Mouse (Mus musculus): ENCODE results near the gene Nqo2. TPM values are rescaled to one million over a fixed set of nuclear protein-coding genes. Genes with fewer than 3 reads are reported as not detected.
"Not testable (repeated sequence)": the region's sequence is repeated elsewhere in the genome, so short reads cannot be mapped to it uniquely, and the experiment has no call there.

Nqo2 gene
- total RNA-seq, 1 experiment: 12.2 TPM

- no peaks in the 10 kb centered on the region for H3K9me3 ChIP-seq (ENCODE audit: control insufficient read depth, insufficient read depth, low read depth, low read length)
- H3K9ac ChIP-seq (ENCODE audit: insufficient read depth, low read depth, low read length, poor library complexity, severe bottlenecking): no peak overlapping the region
- H3K27ac ChIP-seq (ENCODE audit: insufficient read depth, low read depth, low read length, poor library complexity, severe bottlenecking): no peak overlapping the region
- DNase-seq (ENCODE audit: low read depth, low spot score): no peak
- H3K4me3 ChIP-seq (ENCODE audit: insufficient read depth in 1 of 2, low read depth in 1 of 2, low read length in 2 of 2, poor library complexity in 1 of 2, severe bottlenecking in 1 of 2): no peak overlapping the region
- peaks cover 3% of the 10 kb centered on the region for H3K36me3 ChIP-seq (ENCODE audit: control insufficient read depth, insufficient read depth, low read length, poor library complexity, severe bottlenecking)
- no peaks in the 10 kb centered on the region; a peak in 1 of 4 replicates for H3K4me1 ChIP-seq (ENCODE audit: control insufficient read depth in 2 of 2, insufficient read depth in 2 of 2, low read length in 2 of 2, poor library complexity in 1 of 2)
- in situ Hi-C loops (cut with MboI; ENCODE audit: low sequenced_read_pairs in 2 of 2, unreplicated experiment in 2 of 2): no loop called here
- TF ChIP-seq MAFK (IDR thresholded peaks at IDR 0.05; ENCODE audit: insufficient read depth, low read depth, low read length) (no peak), CHD2 (IDR thresholded peaks at IDR 0.05; ENCODE audit: low read depth, low read length) (no peak), HCFC1 (IDR thresholded peaks at IDR 0.05; ENCODE audit: borderline replicate concordance, insufficient read depth, low read length) (no peak), ZNF384 (IDR thresholded peaks at IDR 0.05; ENCODE audit: low read depth, low read length) (no peak), ZC3H11A (IDR thresholded peaks at IDR 0.05; ENCODE audit: borderline replicate concordance, low read depth, low read length) (no peak)
These were observed 33.6 kb upstream of the Nqo2 start for GRCm38 (mm10) chr13:33930912-33931311.

DNA sequence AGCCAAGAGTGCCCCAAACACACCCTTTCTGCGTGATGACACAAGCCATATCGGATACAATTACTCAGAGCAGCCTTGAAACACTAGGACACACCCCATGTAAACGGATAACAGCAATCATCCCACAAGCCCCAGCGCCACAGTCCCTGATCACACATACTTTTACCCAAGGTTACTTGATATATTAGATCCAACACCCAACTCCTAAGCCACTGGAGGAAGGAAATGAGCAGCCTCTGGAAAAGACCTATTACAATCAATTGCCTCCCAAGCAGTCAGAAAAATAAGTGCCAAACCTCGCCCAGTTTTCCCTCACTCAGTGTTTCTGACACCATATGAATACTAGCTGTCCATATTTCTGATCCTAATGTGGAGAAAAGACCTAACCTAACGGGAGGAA, 29.7 kb upstream of the Nqo2 start:
- DNase-seq (ENCODE audit: low read depth, low spot score): no peak
- H3K9ac ChIP-seq (ENCODE audit: insufficient read depth, low read depth, low read length, poor library complexity, severe bottlenecking): no peak overlapping the region
- in situ Hi-C loops (cut with MboI; ENCODE audit: low sequenced_read_pairs in 2 of 2, unreplicated experiment in 2 of 2): no loop called here
- TF ChIP-seq HCFC1 (IDR thresholded peaks at IDR 0.05; ENCODE audit: borderline replicate concordance, insufficient read depth, low read length) (no peak), MAFK (IDR thresholded peaks at IDR 0.05; ENCODE audit: insufficient read depth, low read depth, low read length) (no peak)
- H3K9me3 ChIP-seq (ENCODE audit: control insufficient read depth, insufficient read depth, low read depth, low read length): no peaks in the 10 kb centered on the region
- no peaks in the 10 kb centered on the region; a peak in 1 of 4 replicates for H3K4me1 ChIP-seq (ENCODE audit: control insufficient read depth in 2 of 2, insufficient read depth in 2 of 2, low read length in 2 of 2, poor library complexity in 1 of 2)
- H3K27ac ChIP-seq (ENCODE audit: insufficient read depth, low read depth, low read length, poor library complexity, severe bottlenecking): no peak overlapping the region
- H3K4me3 ChIP-seq (ENCODE audit: insufficient read depth in 1 of 2, low read depth in 1 of 2, low read length in 2 of 2, poor library complexity in 1 of 2, severe bottlenecking in 1 of 2): peak overlapping the region in 1 of 2 experiments; percentile 77; a peak in 3 of 4 replicates
- peaks cover 3% of the 10 kb centered on the region; the same call in 1 of the 2 replicates for H3K36me3 ChIP-seq (ENCODE audit: control insufficient read depth, insufficient read depth, low read length, poor library complexity, severe bottlenecking)

GRCm38 (mm10) chr13:33935465-33936181, 28.9 kb upstream of the Nqo2 start:
- Histone ChIP-seq H3K9me3 (ENCODE audit: control insufficient read depth, insufficient read depth, low read depth, low read length) (no peaks in the 10 kb centered on the region), H3K27ac (ENCODE audit: insufficient read depth, low read depth, low read length, poor library complexity, severe bottlenecking) (peak overlapping the region; percentile 72; the same call in 1 of the 2 replicates), H3K9ac (ENCODE audit: insufficient read depth, low read depth, low read length, poor library complexity, severe bottlenecking) (peak overlapping the region; percentile 97), H3K4me3 (ENCODE audit: insufficient read depth in 1 of 2, low read depth in 1 of 2, low read length in 2 of 2, poor library complexity in 1 of 2, severe bottlenecking in 1 of 2) (peak overlapping the region; percentile 77 to 94), H3K4me1 (ENCODE audit: control insufficient read depth in 2 of 2, insufficient read depth in 2 of 2, low read length in 2 of 2, poor library complexity in 1 of 2) (no peaks in the 10 kb centered on the region; a peak in 1 of 4 replicates), H3K36me3 (ENCODE audit: control insufficient read depth, insufficient read depth, low read length, poor library complexity, severe bottlenecking) (no peaks in the 10 kb centered on the region)
- TF ChIP-seq ZNF384 (IDR thresholded peaks at IDR 0.05; ENCODE audit: low read depth, low read length) (no peak), MAFK (IDR thresholded peaks at IDR 0.05; ENCODE audit: insufficient read depth, low read depth, low read length) (no peak), CHD2 (IDR thresholded peaks at IDR 0.05; ENCODE audit: low read depth, low read length) (no peak)
- DNase-seq (ENCODE audit: low read depth, low spot score): peak; percentile 56
- in situ Hi-C loops (cut with MboI; ENCODE audit: low sequenced_read_pairs in 2 of 2, unreplicated experiment in 2 of 2): no loop called here

DNA sequence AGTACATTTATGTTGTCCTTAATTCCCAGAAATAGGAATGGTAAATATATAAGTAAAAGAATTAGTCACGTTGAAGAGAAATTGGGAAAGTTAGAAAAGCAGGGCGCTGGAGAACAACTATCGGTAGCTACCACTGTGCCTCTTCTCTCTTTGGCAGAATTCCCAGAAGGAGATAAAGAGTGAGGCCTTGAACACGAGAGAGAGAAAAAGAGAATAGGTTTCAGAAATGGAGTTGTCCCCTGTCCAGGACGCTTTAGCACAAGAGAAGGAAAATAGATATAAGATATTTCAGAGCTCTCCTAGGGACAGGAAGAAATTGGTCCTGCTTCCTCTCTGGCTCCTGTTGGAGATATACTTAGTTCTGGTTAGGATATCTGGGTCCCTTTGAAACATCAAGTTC, 27.3 kb upstream of the Nqo2 start:
- no peak overlapping the region for H3K4me3 ChIP-seq (ENCODE audit: insufficient read depth in 1 of 2, low read depth in 1 of 2, low read length in 2 of 2, poor library complexity in 1 of 2, severe bottlenecking in 1 of 2)
- in situ Hi-C loops (cut with MboI; ENCODE audit: low sequenced_read_pairs in 2 of 2, unreplicated experiment in 2 of 2): no loop called here
- DNase-seq (ENCODE audit: low read depth, low spot score): no peak
- H3K27ac ChIP-seq (ENCODE audit: insufficient read depth, low read depth, low read length, poor library complexity, severe bottlenecking): no peak overlapping the region
- H3K36me3 ChIP-seq (ENCODE audit: control insufficient read depth, insufficient read depth, low read length, poor library complexity, severe bottlenecking): no peaks in the 10 kb centered on the region
- no peak overlapping the region for H3K9ac ChIP-seq (ENCODE audit: insufficient read depth, low read depth, low read length, poor library complexity, severe bottlenecking)
- no peak for TF ChIP-seq ZNF384 (IDR thresholded peaks at IDR 0.05; ENCODE audit: low read depth, low read length)
- TF ChIP-seq HCFC1 (IDR thresholded peaks at IDR 0.05; ENCODE audit: borderline replicate concordance, insufficient read depth, low read length): no peak
- no peak for TF ChIP-seq CHD2 (IDR thresholded peaks at IDR 0.05; ENCODE audit: low read depth, low read length)
- no peak for TF ChIP-seq MAFK (IDR thresholded peaks at IDR 0.05; ENCODE audit: insufficient read depth, low read depth, low read length)
- TF ChIP-seq ZC3H11A (IDR thresholded peaks at IDR 0.05; ENCODE audit: borderline replicate concordance, low read depth, low read length): no peak
- no peaks in the 10 kb centered on the region; a peak in 1 of 4 replicates for H3K4me1 ChIP-seq (ENCODE audit: control insufficient read depth in 2 of 2, insufficient read depth in 2 of 2, low read length in 2 of 2, poor library complexity in 1 of 2)
- H3K9me3 ChIP-seq (ENCODE audit: control insufficient read depth, insufficient read depth, low read depth, low read length): no peaks in the 10 kb centered on the region

- H3K36me3 ChIP-seq (ENCODE audit: control insufficient read depth, insufficient read depth, low read length, poor library complexity, severe bottlenecking); H3K4me3 ChIP-seq (ENCODE audit: insufficient read depth in 1 of 2, low read depth in 1 of 2, low read length in 2 of 2, poor library complexity in 1 of 2, severe bottlenecking in 1 of 2); H3K4me1 ChIP-seq (ENCODE audit: control insufficient read depth in 2 of 2, insufficient read depth in 2 of 2, low read length in 2 of 2, poor library complexity in 1 of 2); H3K9ac ChIP-seq (ENCODE audit: insufficient read depth, low read depth, low read length, poor library complexity, severe bottlenecking); DNase-seq (ENCODE audit: low read depth, low spot score); in situ Hi-C loops (cut with MboI; ENCODE audit: low sequenced_read_pairs in 2 of 2, unreplicated experiment in 2 of 2); H3K9me3 ChIP-seq (ENCODE audit: control insufficient read depth, insufficient read depth, low read depth, low read length); H3K27ac ChIP-seq (ENCODE audit: insufficient read depth, low read depth, low read length, poor library complexity, severe bottlenecking): not testable (repeated sequence)
These were observed 26.9 kb upstream of the Nqo2 start for GRCm38 (mm10) chr13:33937587-33937986.
